Mouse (Mus musculus) CH12.LX (cell line): ENCODE measurements around the gene Ccr1l1. TPM values are rescaled to one million over a fixed set of nuclear protein-coding genes. Genes with fewer than 3 reads are reported as not detected.

Source experiments
- DNase-seq: peaks from one replicate; pipeline ENCODE4 v3.0.0-alpha.2; 2013; ENCODE audit errors: extremely low read depth
- H3K27ac ChIP-seq: 2 replicates; pipeline ENCODE4 v1.5.1; 2012; ENCODE audit warnings: low read depth, mild to moderate bottlenecking, control low read depth, moderate library complexity; ENCODE audit not compliant: insufficient read depth
- H3K27me3 ChIP-seq: replicated peaks from 2 replicates; pipeline ENCODE3; 2012; ENCODE audit warnings: inconsistent platforms
- H3K36me3 ChIP-seq, 2 experiments: replicated peaks in 1 of 2; 2 replicates each; pipeline versions ENCODE3 to v1.6.1; 2012; ENCODE audit warnings: inconsistent platforms in 1 of 2, low read length in 1 of 2, mild to moderate bottlenecking in 1 of 2, mixed read lengths in 1 of 2, moderate library complexity in 1 of 2; ENCODE audit not compliant: control insufficient read depth in 1 of 2, insufficient read depth in 1 of 2
- H3K4me1 ChIP-seq, 2 experiments: 2 replicates each; pipeline ENCODE4 v1.6.1; 2012; ENCODE audit warnings: inconsistent platforms in 1 of 2, moderate library complexity in 1 of 2; ENCODE audit not compliant: insufficient read depth in 2 of 2, control insufficient read depth in 1 of 2
- H3K4me2 ChIP-seq: 2 replicates; pipeline ENCODE4 v1.6.1; 2012; ENCODE audit warnings: low read depth, mild to moderate bottlenecking, control low read depth; ENCODE audit not compliant: poor library complexity, insufficient read depth, severe bottlenecking
- H3K4me3 ChIP-seq, 3 experiments: fragments of 150-350 bp in 1 of 3; sonication (generic) in 1 of 3; replicated peaks in 1 of 3; 2 replicates each; pipeline versions ENCODE3 to v1.5.1; 2011 to 2012; ENCODE audit warnings: low read depth in 2 of 3, low read length in 2 of 3, mild to moderate bottlenecking in 2 of 3, moderate library complexity in 2 of 3, control low read depth in 1 of 3, improper control_type of control experiment in 1 of 3, inconsistent platforms in 1 of 3, mixed read lengths in 1 of 3; ENCODE audit not compliant: poor library complexity in 1 of 3
- H3K79me2 ChIP-seq: replicated peaks from 2 replicates; pipeline ENCODE4 v1.6.1; 2012; ENCODE audit warnings: mild to moderate bottlenecking, moderate library complexity; ENCODE audit not compliant: control insufficient read depth, poor library complexity, insufficient read depth, severe bottlenecking; ENCODE audit errors: extremely low read depth
- H3K9ac ChIP-seq: 2 replicates; pipeline ENCODE4 v1.6.1; 2012; ENCODE audit warnings: low read depth, mild to moderate bottlenecking, control low read depth, moderate library complexity; ENCODE audit not compliant: insufficient read depth
- H3K9me3 ChIP-seq: replicated peaks from 2 replicates; pipeline ENCODE3; 2012; ENCODE audit warnings: low read length, inconsistent platforms, mixed read lengths
- EP300 ChIP-seq: IDR thresholded peaks from 2 replicates; pipeline ENCODE4 v1.6.1; 2011; ENCODE audit warnings: low read length, improper control_type of control experiment
- ETS1 ChIP-seq: conservative IDR thresholded peaks from 2 replicates; pipeline ENCODE4 v1.6.1; 2012; ENCODE audit warnings: low read depth, mild to moderate bottlenecking, inconsistent platforms, low read length, improper control_type of control experiment, moderate library complexity
- IRF4 ChIP-seq: IDR thresholded peaks from 2 replicates; pipeline ENCODE4 v1.6.1; 2014; ENCODE audit warnings: low read depth, mild to moderate bottlenecking, inconsistent platforms, low read length, improper control_type of control experiment
- JUN ChIP-seq: IDR thresholded peaks from 2 replicates; pipeline ENCODE4 v1.6.1; 2011; ENCODE audit warnings: low read depth, mild to moderate bottlenecking, low read length, improper control_type of control experiment, moderate library complexity; ENCODE audit not compliant: insufficient read depth
- MEF2A ChIP-seq: IDR thresholded peaks from 2 replicates; pipeline ENCODE4 v1.6.1; 2014; ENCODE audit warnings: low read depth, mild to moderate bottlenecking, inconsistent platforms, low read length, improper control_type of control experiment, borderline replicate concordance
- MXI1 ChIP-seq: IDR thresholded peaks from 2 replicates; pipeline ENCODE4 v1.6.1; 2011; ENCODE audit warnings: mild to moderate bottlenecking, low read depth, low read length, improper control_type of control experiment
- MYC ChIP-seq: IDR thresholded peaks from 2 replicates; pipeline ENCODE4 v1.6.1; 2011; ENCODE audit warnings: low read depth, mild to moderate bottlenecking, improper control_type of control experiment, low read length
- NELFE ChIP-seq: IDR thresholded peaks from 2 replicates; pipeline ENCODE4 v1.6.1; 2011; ENCODE audit warnings: low read depth, low read length, improper control_type of control experiment
- RAD21 ChIP-seq: IDR thresholded peaks from 2 replicates; pipeline ENCODE4 v1.6.1; 2011; ENCODE audit warnings: low read depth, mild to moderate bottlenecking, low read length, improper control_type of control experiment, moderate library complexity
- TCF12 ChIP-seq: IDR thresholded peaks from 2 replicates; pipeline ENCODE4 v1.6.1; 2014; ENCODE audit warnings: low read depth, mild to moderate bottlenecking, inconsistent platforms, low read length, improper control_type of control experiment
- dilution Hi-C: fragments of 300-500 bp; cut with MboI; formaldehyde crosslinking; loops from 2 replicates; pipeline ENCODE4 v1.14.3; 2020; ENCODE audit warnings: low sequenced_read_pairs; ENCODE audit not compliant: extremely low pct_unique_long_range_greater_than_20kb, extremely low pct_ligation_motif_present
- in situ Hi-C: fragments of 300-500 bp; cut with MboI; formaldehyde crosslinking; loops from 3 replicates; pipeline ENCODE4 v1.14.3; 2019; ENCODE audit warnings: low sequenced_read_pairs, low pct_ligation_motif_present, low pct_unique_long_range_greater_than_20kb, mixed read lengths
- polyA plus RNA-seq: library from polyadenylated mRNA; unstranded; fragments of >175 nt; gene quantifications from 2 replicates; pipeline ENCODE4 v1.2.1, GENCODE M21; 2012; ENCODE audit warnings: low read depth; ENCODE audit not compliant: insufficient read length
- total RNA-seq, 2 experiments: library from RNA; depleted of rRNA; stranded (reverse); fragments of 300-350 nt in 1 of 2; fragments of >200 nt in 1 of 2; gene quantifications; 2 replicates each; pipeline ENCODE4 v1.2.3; 2012 to 2014

Gene Ccr1l1
- total and polyA plus RNA-seq, 3 experiments: 0.08 TPM; not detected in 2

GRCm38 (mm10) chr9:123964776-123965175 lies 13.4 kb downstream of the Ccr1l1 start:
- Histone ChIP-seq H3K4me1 (peaks cover 5 to 22% of the 10 kb centered on the region in 2 experiments; a peak in 3 of 4 replicates), H3K9ac (no peak overlapping the region), H3K79me2 (no peaks in the 10 kb centered on the region), H3K4me3 (no peak overlapping the region), H3K27ac (no peak overlapping the region), H3K9me3 (no peaks in the 10 kb centered on the region), H3K27me3 (no peaks in the 10 kb centered on the region), H3K4me2 (no peak overlapping the region)
- in situ Hi-C loops (no loop called here), dilution Hi-C loops (no loop called here)
- no peak for DNase-seq
- no peak for TF ChIP-seq JUN
- no peak for TF ChIP-seq EP300
- no peak for TF ChIP-seq MXI1
- TF ChIP-seq, all 38 proteins: peak for 0
- no peaks in the 10 kb centered on the region for H3K36me3 ChIP-seq

- Histone ChIP-seq H3K79me2 (no peaks in the 10 kb centered on the region), H3K4me3 (no peak overlapping the region), H3K9me3 (no peaks in the 10 kb centered on the region), H3K4me1 (peaks cover 15 to 44% of the 10 kb centered on the region in 2 experiments), H3K27me3 (no peaks in the 10 kb centered on the region), H3K4me2 (no peak overlapping the region), H3K36me3 (no peaks in the 10 kb centered on the region), H3K27ac (no peak overlapping the region), H3K9ac (no peak overlapping the region)
- dilution Hi-C loops: no loop called here
- in situ Hi-C loops: no loop called here
- no peak for DNase-seq
- TF ChIP-seq NELFE (no peak), MYC (no peak), TCF12 (no peak), EP300 (no peak), MXI1 (no peak)
Observed at GRCm38 (mm10) chr9:123960161-123960560, 18.0 kb downstream of the Ccr1l1 start.

GRCm38 (mm10) chr9:123957911-123958413 lies 20.2 kb downstream of the Ccr1l1 start:
- in situ Hi-C loops (no loop called here), dilution Hi-C loops (no loop called here)
- Histone ChIP-seq H3K79me2 (no peaks in the 10 kb centered on the region), H3K9me3 (no peaks in the 10 kb centered on the region), H3K27me3 (no peaks in the 10 kb centered on the region), H3K4me1 (peaks cover 18 to 64% of the 10 kb centered on the region in 2 experiments), H3K27ac (peak overlapping the region; percentile 86), H3K4me2 (peak overlapping the region; percentile 34; the same call in 1 of the 2 replicates), H3K36me3 (no peaks in the 10 kb centered on the region), H3K4me3 (no peak overlapping the region), H3K9ac (no peak overlapping the region; the same call in 1 of the 2 replicates)
- peak; percentile 70 for DNase-seq
- TF ChIP-seq ETS1 (peak; percentile 46), MEF2A (peak; percentile 95), IRF4 (peak; percentile 38; the same call in 1 of the 2 replicates), RAD21 (no peak)
